Mouse (Mus musculus) regulatory T cell (primary cell): ENCODE results near the gene Gm17387.

Source experiments
- in situ Hi-C: fragments of 300-600 bp; cut with MboI, MseI; formaldehyde crosslinking; loops from one replicate; pipeline ENCODE4 v1.15.1; 2025; ENCODE audit warnings: high pct_unique_total_duplicates

Gm17387 gene

GRCm38 (mm10) chr7:141047581-141048225 is 18.8 kb downstream of the Gm17387 start:
- in situ Hi-C loops, result loop anchor here (5.0 kb wide), 3 partner anchors 35 to 205 kb away; partner anchors contain the start of genes Gm45717, Ifitm2 and Ifitm3

GRCm38 (mm10) chr7:141048226-141049218 is 19.6 kb downstream of the Gm17387 start:
- in situ Hi-C loops, result loop anchor here (5.0 kb wide), 3 partner anchors 36 to 206 kb away; partner anchors contain the start of genes Gm45717, Ifitm2 and Ifitm3

- in situ Hi-C loops, result loop anchor here (5.0 kb wide), 3 partner anchors 37 to 207 kb away; partner anchors contain the start of genes Gm45717, Ifitm2 and Ifitm3
These were observed 20.4 kb downstream of the Gm17387 start for GRCm38 (mm10) chr7:141049326-141049725.

- in situ Hi-C loops, result no loop called here
These were observed 22.2 kb downstream of the Gm17387 start for GRCm38 (mm10) chr7:141051060-141051685.

- in situ Hi-C loops, result no loop called here
These were observed 23.1 kb downstream of the Gm17387 start for GRCm38 (mm10) chr7:141052016-141052415.

GRCm38 (mm10) chr7:141052421-141052820 is 23.5 kb downstream of the Gm17387 start:
- in situ Hi-C loops, result no loop called here

GRCm38 (mm10) chr7:141055785-141056184 is 26.9 kb downstream of the Gm17387 start:
- in situ Hi-C loops, result no loop called here

GRCm38 (mm10) chr7:141056976-141057375 is 28.0 kb downstream of the Gm17387 start:
- in situ Hi-C loops, result no loop called here

- in situ Hi-C loops, result no loop called here
These were observed 28.6 kb downstream of the Gm17387 start for GRCm38 (mm10) chr7:141057541-141057940.

GRCm38 (mm10) chr7:141058601-141059341 is 29.8 kb downstream of the Gm17387 start:
- in situ Hi-C loops, result no loop called here

- in situ Hi-C loops, result no loop called here
These were observed 31.0 kb downstream of the Gm17387 start for GRCm38 (mm10) chr7:141059929-141060328.

- in situ Hi-C loops, result no loop called here
These were observed 31.7 kb downstream of the Gm17387 start, which contains the start of gene B4galnt4 for GRCm38 (mm10) chr7:141060426-141061242. TSS of gene B4galnt4 (plus strand) at chr7:141061104.

- in situ Hi-C loops, result no loop called here
These were observed 32.4 kb downstream of the Gm17387 start for GRCm38 (mm10) chr7:141061269-141061692.

GRCm38 (mm10) chr7:141062525-141062924 is 33.6 kb downstream of the Gm17387 start:
- in situ Hi-C loops, result no loop called here

GRCm38 (mm10) chr7:141063353-141063752 is 34.4 kb downstream of the Gm17387 start:
- in situ Hi-C loops, result no loop called here

- in situ Hi-C loops, result no loop called here
These were observed 35.2 kb downstream of the Gm17387 start for GRCm38 (mm10) chr7:141064175-141064574.

GRCm38 (mm10) chr7:141064576-141064975 is 35.6 kb downstream of the Gm17387 start:
- in situ Hi-C loops, result no loop called here

GRCm38 (mm10) chr7:141068351-141068750 is 39.4 kb downstream of the Gm17387 start:
- in situ Hi-C loops, result loop anchor here (5.0 kb wide), 1 partner anchor 109 kb away; no protein-coding TSS in a partner anchor

GRCm38 (mm10) chr7:141070058-141070862 is 41.3 kb downstream of the Gm17387 start:
- in situ Hi-C loops, result no loop called here
